Mouse (Mus musculus) stomach, embryonic 15.5 days (tissue): Measurements from ENCODE around the gene Snapc4. TPM values are rescaled to one million over a fixed set of nuclear protein-coding genes. Genes with fewer than 3 reads are reported as not detected.

Experiments
- ATAC-seq: fragments of 200-750 bp; cut with Nextera tagmentation; 2 replicates; pipeline ENCODE4 v1.8.0; 2017; ENCODE audit warnings: low read depth, moderate number of reproducible peaks, moderate TSS enrichment; ENCODE audit not compliant: insufficient read depth, low FRiP score
- H3K27ac ChIP-seq: fragments of 300-500 bp; sonication (generic); 2 replicates; pipeline ENCODE4 v1.5.1; 2015; ENCODE audit warnings: mild to moderate bottlenecking, inconsistent platforms
- H3K27me3 ChIP-seq: fragments of 300-500 bp; sonication (generic); replicated peaks from 2 replicates; pipeline ENCODE4 v1.6.1; 2015; ENCODE audit warnings: inconsistent platforms
- H3K36me3 ChIP-seq: fragments of 300-500 bp; sonication (generic); 2 replicates; pipeline ENCODE4 v1.6.1; 2015; ENCODE audit warnings: inconsistent platforms
- H3K4me1 ChIP-seq: fragments of 300-500 bp; sonication (generic); 2 replicates; pipeline ENCODE4 v1.6.1; 2015; ENCODE audit warnings: inconsistent platforms
- H3K4me2 ChIP-seq: fragments of 300-500 bp; sonication (generic); 2 replicates; pipeline ENCODE4 v1.6.1; 2015; ENCODE audit warnings: mild to moderate bottlenecking, inconsistent platforms
- H3K4me3 ChIP-seq: fragments of 300-500 bp; sonication (generic); replicated peaks from 2 replicates; pipeline ENCODE4 v1.5.1; 2015; ENCODE audit warnings: inconsistent platforms
- H3K9ac ChIP-seq: fragments of 300-500 bp; sonication (generic); 2 replicates; pipeline ENCODE4 v1.6.1; 2015; ENCODE audit warnings: inconsistent platforms
- H3K9me3 ChIP-seq: fragments of 300-500 bp; sonication (generic); 2 replicates; pipeline ENCODE4 v1.6.1; 2016; ENCODE audit warnings: inconsistent platforms
- WGBS: fragments of 180-500 bp; shearing (Covaris S2); methylation state at CpG from one replicate; pipeline ENCODE4 v1.1.7; 2015; 5-methylcytosine and 5-hydroxymethylcytosine counted together
- polyA plus RNA-seq: library from polyadenylated mRNA; unstranded; fragments of >200 nt; fragmentation: Nextera tagmentation; extraction: Ambion mirVana; gene quantifications from 2 replicates; pipeline ENCODE4 v1.2.1, GENCODE M21; 2015

Snapc4 gene
- polyA plus RNA-seq, 1 experiment from 2014 or later: 23.5 TPM

- 0 out of 2 replicates have a peak overlapping the region, but pooled peaks have one; percentile 84 for H3K9ac ChIP-seq
- ATAC-seq: no peak
- 55% methylated on average over 3 of the region's 3 CpGs for WGBS
- peak overlapping the region; percentile 83 for H3K4me2 ChIP-seq
- no peaks in the 10 kb centered on the region for H3K9me3 ChIP-seq
- peak overlapping the region; percentile 96; the same call in 1 of the 2 replicates for H3K27ac ChIP-seq
- no peaks in the 10 kb centered on the region for H3K36me3 ChIP-seq
- no peaks in the 10 kb centered on the region for H3K27me3 ChIP-seq
- peaks cover 32% of the 10 kb centered on the region for H3K4me1 ChIP-seq
- peak overlapping the region; percentile 88; the same call in 1 of the 2 replicates for H3K4me3 ChIP-seq
Measured at GRCm38 (mm10) chr2:26317371-26317770, 63.1 kb downstream of the Snapc4 start.

DNA sequence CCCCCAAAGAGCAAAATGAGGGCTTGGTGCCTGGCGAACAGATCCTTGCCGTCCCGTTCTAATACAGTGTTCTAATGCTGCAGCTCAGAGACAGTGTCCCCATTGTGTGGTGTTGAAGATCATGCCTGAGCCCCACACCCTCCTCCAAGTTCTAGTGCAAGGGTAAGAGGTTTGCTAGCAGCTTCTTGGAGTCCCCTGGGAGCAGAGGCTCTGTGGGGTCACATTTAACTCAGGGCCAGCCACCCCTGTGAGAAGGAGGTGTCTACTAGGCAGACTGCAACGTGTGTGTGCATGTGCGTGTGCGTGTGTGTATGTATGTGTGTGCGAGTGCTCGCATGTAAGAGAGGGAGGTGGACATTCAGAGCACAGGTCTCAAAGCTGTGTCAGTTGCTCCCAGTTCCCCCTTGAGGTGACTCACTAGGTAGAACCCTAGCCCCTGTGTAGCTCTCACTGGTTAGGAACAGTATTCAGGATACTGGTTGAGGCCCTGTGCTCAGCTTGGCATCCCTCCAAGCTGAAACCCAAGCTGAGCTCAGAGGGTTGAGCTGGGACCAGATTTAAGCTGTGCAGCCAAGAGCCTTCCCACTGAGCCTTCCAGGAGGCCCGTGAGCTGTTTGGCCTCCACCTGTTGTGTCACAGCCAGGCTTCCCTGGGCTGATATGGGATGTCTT, 63.7 kb downstream of the Snapc4 start:
- peak overlapping the region; percentile 84; the same call in 1 of the 2 replicates for H3K9ac ChIP-seq
- peak overlapping the region; percentile 96 for H3K27ac ChIP-seq
- H3K4me3 ChIP-seq: peak overlapping the region; percentile 88
- H3K4me1 ChIP-seq: peaks cover 34% of the 10 kb centered on the region
- H3K36me3 ChIP-seq: no peaks in the 10 kb centered on the region
- WGBS: 43% methylated on average over 9 of the region's 9 CpGs
- no peak for ATAC-seq
- H3K27me3 ChIP-seq: no peaks in the 10 kb centered on the region
- H3K4me2 ChIP-seq: peak overlapping the region; percentile 83
- no peaks in the 10 kb centered on the region for H3K9me3 ChIP-seq

DNA sequence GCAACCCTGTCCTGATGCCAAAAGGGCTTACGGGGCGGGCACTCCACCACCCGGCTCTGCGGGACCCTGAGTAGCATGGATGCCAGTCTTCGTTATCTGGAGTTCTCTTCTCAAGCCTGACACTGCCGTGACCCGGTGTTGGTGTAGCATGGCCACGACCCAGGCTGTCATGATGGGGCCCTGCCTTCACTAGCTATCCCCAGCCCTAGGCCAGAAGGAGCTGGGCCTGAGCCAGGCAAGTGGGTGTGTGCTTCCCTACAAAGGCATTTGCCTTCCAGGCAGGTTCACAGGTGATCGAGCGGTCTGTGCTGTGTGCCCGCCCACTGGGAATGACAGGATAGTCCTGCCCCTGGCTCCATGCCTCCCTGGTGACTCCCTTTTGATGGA, 64.5 kb downstream of the Snapc4 start:
- H3K36me3 ChIP-seq: no peaks in the 10 kb centered on the region
- WGBS: 2% methylated on average over 11 of the region's 11 CpGs
- peak; percentile 49 for ATAC-seq
- peak overlapping the region; percentile 88 for H3K4me3 ChIP-seq
- H3K9ac ChIP-seq: peak overlapping the region; percentile 84
- H3K27ac ChIP-seq: peak overlapping the region; percentile 96
- H3K9me3 ChIP-seq: no peaks in the 10 kb centered on the region
- peak overlapping the region; percentile 83 for H3K4me2 ChIP-seq
- no peaks in the 10 kb centered on the region for H3K27me3 ChIP-seq
- peaks cover 36% of the 10 kb centered on the region for H3K4me1 ChIP-seq

DNA sequence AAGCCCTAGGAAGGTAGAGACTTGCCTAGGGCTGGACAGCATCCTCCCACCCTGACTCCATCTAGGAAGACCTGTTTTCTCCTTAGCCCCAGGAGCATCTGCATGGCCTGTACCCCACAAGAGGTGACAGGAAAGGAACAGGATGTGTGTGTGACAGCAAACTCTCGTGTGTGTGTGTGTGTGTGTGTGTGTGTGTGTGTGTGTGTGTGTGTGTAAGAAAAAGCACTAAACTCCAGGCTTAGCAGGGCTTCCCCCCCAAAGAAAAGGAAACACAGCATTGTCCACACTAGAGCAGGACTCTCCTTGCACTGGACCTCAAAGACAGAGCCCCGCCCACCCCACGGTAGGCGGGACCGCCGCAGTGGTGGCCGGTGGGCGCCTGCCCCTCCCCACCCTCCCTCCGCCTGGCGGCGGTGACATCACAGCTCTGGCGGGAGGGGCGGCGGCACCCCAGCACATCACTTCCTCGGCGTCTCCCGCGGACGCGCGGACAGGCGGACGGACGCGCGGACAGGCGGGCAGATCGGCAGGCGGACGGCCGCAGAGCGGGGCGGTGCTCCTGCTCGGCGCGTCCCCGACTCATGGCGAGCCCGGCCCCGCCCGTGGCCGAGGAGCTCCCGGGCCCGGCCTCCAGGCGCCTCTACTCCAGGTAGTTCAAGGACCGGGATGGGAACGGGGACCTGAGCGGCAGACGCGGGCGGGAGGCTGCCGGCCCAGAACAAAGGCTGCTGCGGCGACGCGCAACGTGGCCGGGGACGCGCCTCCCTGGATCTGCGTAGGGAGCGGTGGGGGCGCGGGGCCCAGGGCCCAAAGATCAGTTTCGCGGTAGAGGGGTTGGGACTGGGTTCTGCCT, 65.2 kb downstream of the Snapc4 start, which contains the start of gene Gpsm1:
Gene Gpsm1 (plus strand): TSS at position 444 of the 853 bp plus-strand sequence.
- Histone ChIP-seq H3K9me3 (no peaks in the 10 kb centered on the region), H3K4me1 (peaks cover 36% of the 10 kb centered on the region), H3K27me3 (no peaks in the 10 kb centered on the region), H3K4me2 (peak within 1 kb of the TSS; percentile 83), H3K27ac (peak within 1 kb of the TSS; percentile 96), H3K4me3 (peak within 1 kb of the TSS; percentile 88), H3K36me3 (no peaks in the 10 kb centered on the region), H3K9ac (peak within 1 kb of the TSS; percentile 84)
- WGBS: under 1% methylated on average over 60 of the region's 66 CpGs
- peak; percentile 75 for ATAC-seq

DNA sequence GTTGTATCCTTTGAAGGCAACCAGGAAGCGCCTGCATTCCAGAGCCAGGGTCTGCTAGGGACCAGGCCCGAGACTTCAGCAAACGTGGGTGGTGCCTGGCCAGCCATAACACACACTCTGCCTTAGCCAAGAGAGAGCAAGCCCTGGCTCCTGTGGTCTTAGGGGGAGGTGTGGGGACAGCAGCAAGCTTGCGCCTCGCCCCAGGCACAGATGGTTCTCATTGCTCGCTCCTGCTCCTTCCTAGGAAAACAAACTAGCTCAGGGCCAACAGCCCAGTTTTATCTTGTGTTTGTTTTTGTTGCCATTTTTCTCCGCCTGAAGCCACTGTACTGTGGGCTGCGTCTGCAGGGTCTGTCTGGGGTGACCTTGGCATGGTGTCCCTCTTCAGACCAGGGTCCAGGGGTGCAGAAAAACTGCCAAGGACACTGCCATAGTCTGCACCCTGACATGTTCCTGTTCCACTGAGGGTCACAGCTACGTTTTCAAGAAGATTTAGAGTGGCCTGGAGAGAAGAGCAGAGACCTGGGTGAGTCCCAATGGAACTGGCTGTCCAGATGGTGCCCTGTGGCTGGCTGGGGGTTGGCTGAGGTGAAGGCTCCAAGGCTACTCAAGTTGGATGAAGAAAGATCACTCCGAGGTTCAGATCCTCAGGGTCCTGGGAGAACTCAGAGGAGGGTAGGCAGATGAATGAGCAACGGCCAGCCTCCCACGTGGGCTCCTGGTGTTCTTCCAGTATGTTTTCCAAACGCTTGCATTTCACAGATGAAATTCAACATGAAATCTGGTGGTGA, 66.0 kb downstream of the Snapc4 start:
- Histone ChIP-seq H3K4me3 (peak overlapping the region; percentile 88; the same call in 1 of the 2 replicates), H3K4me2 (peak overlapping the region; percentile 83), H3K9me3 (no peaks in the 10 kb centered on the region), H3K4me1 (peaks cover 36% of the 10 kb centered on the region), H3K36me3 (no peaks in the 10 kb centered on the region), H3K27me3 (no peaks in the 10 kb centered on the region), H3K27ac (peak overlapping the region; percentile 96), H3K9ac (no peak overlapping the region)
- 28% methylated on average over 13 of the region's 13 CpGs for WGBS
- 0 out of 2 replicates have a peak, but pooled peaks have one; percentile 3 for ATAC-seq

GRCm38 (mm10) chr2:26313394-26313793, 67.1 kb downstream of the Snapc4 start:
- no peak for ATAC-seq
- no peaks in the 10 kb centered on the region for H3K36me3 ChIP-seq
- 0 out of 2 replicates have a peak overlapping the region, but pooled peaks have one; percentile 41 for H3K27ac ChIP-seq
- no peaks in the 10 kb centered on the region for H3K9me3 ChIP-seq
- no peak overlapping the region for H3K4me2 ChIP-seq
- 94% methylated on average over 1 of the region's 1 CpGs for WGBS
- no peaks in the 10 kb centered on the region for H3K27me3 ChIP-seq
- no peak overlapping the region for H3K9ac ChIP-seq
- no peak overlapping the region for H3K4me3 ChIP-seq
- peaks cover 36% of the 10 kb centered on the region for H3K4me1 ChIP-seq

DNA sequence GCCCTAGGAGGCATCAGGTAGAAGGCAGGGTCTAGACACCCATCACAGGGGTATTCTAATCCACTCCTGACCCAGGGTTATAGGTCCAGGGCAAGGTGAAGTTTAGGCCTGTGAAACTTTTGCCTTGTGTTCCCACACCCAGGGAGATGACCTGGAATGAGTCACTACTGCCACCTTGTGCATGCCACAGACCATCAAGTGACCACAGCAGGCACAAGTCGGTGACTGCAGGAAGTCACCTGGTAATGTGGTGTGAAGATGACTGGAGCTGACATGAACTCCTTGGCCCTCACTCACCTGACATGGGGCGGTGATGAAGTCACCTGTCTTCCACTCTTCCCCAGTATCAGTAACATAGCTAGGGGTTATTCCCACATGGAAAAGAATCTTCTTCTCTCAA, 67.6 kb downstream of the Snapc4 start:
- Histone ChIP-seq H3K4me1 (peaks cover 35% of the 10 kb centered on the region), H3K9ac (no peak overlapping the region), H3K9me3 (no peaks in the 10 kb centered on the region), H3K4me3 (no peak overlapping the region), H3K27ac (no peak overlapping the region), H3K36me3 (no peaks in the 10 kb centered on the region), H3K4me2 (no peak overlapping the region), H3K27me3 (no peaks in the 10 kb centered on the region)
- WGBS: 55% methylated on average over 2 of the region's 2 CpGs
- ATAC-seq: no peak

Other genes with a start within 250 kb of the Snapc4 start
- gene Lhx3, start 172.4 kb downstream of the Snapc4 start, polyA plus RNA-seq: 0.08 TPM in 1 of 2 replicates, not detected in the other
- gene Qsox2, start 143.1 kb downstream of the Snapc4 start, polyA plus RNA-seq: 26.1 and 32.4 TPM in 2 replicates
- gene Ccdc187, start 86.1 kb downstream of the Snapc4 start, polyA plus RNA-seq: 0.57 and 0.61 TPM in 2 replicates
- 34.6 and 35.8 TPM in 2 replicates for gene Gpsm1, start 65.1 kb downstream of the Snapc4 start, polyA plus RNA-seq
- 22.2 and 25.1 TPM in 2 replicates for gene Dnlz, start 28.5 kb downstream of the Snapc4 start, polyA plus RNA-seq
- 1.6 and 1.8 TPM in 2 replicates for gene Card9, start 19.7 kb downstream of the Snapc4 start, polyA plus RNA-seq
- 103 TPM in 2 replicates for gene Entr1, start 8.7 kb upstream of the Snapc4 start, polyA plus RNA-seq
- gene Pmpca, start 8.7 kb upstream of the Snapc4 start, polyA plus RNA-seq: 86.8 and 97.9 TPM in 2 replicates
- gene Inpp5e, start 28.6 kb upstream of the Snapc4 start, polyA plus RNA-seq: 17.2 and 17.4 TPM in 2 replicates
- 22.3 and 24.0 TPM in 2 replicates for gene Sec16a, start 64.6 kb upstream of the Snapc4 start, polyA plus RNA-seq
- gene Notch1, start 136.0 kb upstream of the Snapc4 start, polyA plus RNA-seq: 16.1 and 17.9 TPM in 2 replicates
- 121 and 128 TPM in 2 replicates for gene Egfl7, start 199.4 kb upstream of the Snapc4 start, polyA plus RNA-seq
- not detected in 2 replicates for gene Gm20532, start 206.0 kb upstream of the Snapc4 start, polyA plus RNA-seq
- gene Agpat2, start 223.8 kb upstream of the Snapc4 start, polyA plus RNA-seq: 60.1 and 63.4 TPM in 2 replicates
- 28.9 and 33.7 TPM in 2 replicates for gene Fam69b, start 247.8 kb upstream of the Snapc4 start, polyA plus RNA-seq